Mouse (Mus musculus) liver, adult 2 months (tissue): Measurements from ENCODE around the gene Set.

ENCODE experiments used
- CTCF ChIP-seq: fragments of 200-500 bp; IDR thresholded peaks from 2 replicates; pipeline ENCODE4 v1.5.1; 2011; ENCODE audit warnings: low read depth, low read length, control low read depth
- POLR2A ChIP-seq: fragments of 200-500 bp; IDR thresholded peaks from 2 replicates; pipeline ENCODE4 v1.6.1; 2011; ENCODE audit warnings: low read length, control low read depth; ENCODE audit not compliant: insufficient read depth; ENCODE audit errors: extremely low read depth

DNA sequence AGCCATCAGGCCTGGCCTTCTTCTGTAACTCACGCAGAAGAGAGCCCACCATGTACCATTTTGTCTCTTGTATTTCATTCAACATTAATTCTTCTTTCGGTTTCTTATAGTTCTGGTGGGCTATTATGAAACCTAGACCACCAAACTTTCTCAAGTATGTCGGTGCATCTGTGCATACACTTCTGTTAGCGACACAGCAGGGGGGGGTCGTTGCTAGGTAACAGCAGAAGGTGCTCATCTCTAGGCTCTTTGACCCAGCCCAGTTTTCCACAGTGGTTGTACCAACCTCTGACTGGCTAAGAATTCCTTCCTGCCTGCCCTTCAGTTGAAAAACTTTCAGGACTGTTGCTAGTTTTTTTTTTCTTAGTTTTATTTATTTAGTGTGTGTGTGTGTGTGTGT is 1.2 kb downstream of the Set start:
- TF ChIP-seq CTCF, result no peak
- no peak for TF ChIP-seq POLR2A
